Mouse (Mus musculus) embryonic facial prominence, embryonic 13.5 days (tissue): Measurements from ENCODE around the gene Thtpa. TPM values are rescaled to one million over a fixed set of nuclear protein-coding genes. Genes with fewer than 3 reads are reported as not detected.

Experiments used
- ATAC-seq: fragments of 200-750 bp; cut with Nextera tagmentation; 2 replicates; pipeline ENCODE4 v1.8.0; 2017; ENCODE audit warnings: low read depth; ENCODE audit not compliant: insufficient number of reproducible peaks, insufficient read depth, low FRiP score, low TSS enrichment
- H3K27ac ChIP-seq: fragments of 300-500 bp; sonication (generic); 2 replicates; pipeline ENCODE4 v1.5.1; 2015; ENCODE audit warnings: moderate library complexity, mild to moderate bottlenecking, inconsistent platforms
- H3K27me3 ChIP-seq: fragments of 300-500 bp; sonication (generic); 2 replicates; pipeline ENCODE4 v1.6.1; 2015; ENCODE audit warnings: mild to moderate bottlenecking, inconsistent platforms
- H3K36me3 ChIP-seq: fragments of 300-500 bp; sonication (generic); 2 replicates; pipeline ENCODE4 v1.6.1; 2015; ENCODE audit warnings: mild to moderate bottlenecking, inconsistent platforms
- H3K4me1 ChIP-seq: fragments of 300-500 bp; sonication (generic); 2 replicates; pipeline ENCODE4 v1.6.1; 2015; ENCODE audit warnings: inconsistent platforms
- H3K4me2 ChIP-seq: fragments of 300-500 bp; sonication (generic); 2 replicates; pipeline ENCODE4 v1.6.1; 2015; ENCODE audit warnings: moderate library complexity, mild to moderate bottlenecking, inconsistent platforms
- H3K4me3 ChIP-seq: fragments of 300-500 bp; sonication (generic); 2 replicates; pipeline ENCODE4 v1.5.1; 2015; ENCODE audit warnings: mild to moderate bottlenecking, inconsistent platforms
- H3K9ac ChIP-seq: fragments of 300-500 bp; sonication (generic); 2 replicates; pipeline ENCODE4 v1.6.1; 2015; ENCODE audit warnings: mild to moderate bottlenecking, inconsistent platforms
- H3K9me3 ChIP-seq: fragments of 300-500 bp; sonication (generic); 2 replicates; pipeline ENCODE4 v1.6.1; 2016; ENCODE audit warnings: inconsistent platforms
- WGBS: fragments of 180-500 bp; shearing (Covaris S2); methylation state at CpG from one replicate; pipeline ENCODE4 v1.1.7; 2015; ENCODE audit warnings: mixed read lengths; 5-methylcytosine and 5-hydroxymethylcytosine counted together
- polyA plus RNA-seq: library from polyadenylated mRNA; unstranded; fragments of >200 nt; fragmentation: Nextera tagmentation; extraction: Ambion mirVana; gene quantifications from 2 replicates; pipeline ENCODE4 v1.2.1, GENCODE M21; 2015

Thtpa gene
- polyA plus RNA-seq, 1 experiment from 2014 or later, result 21.9 TPM

GRCm38 (mm10) chr14:55078366-55078989 lies 16.1 kb upstream of the Thtpa start:
- H3K36me3 ChIP-seq, result peaks cover 10% of the 10 kb centered on the region
- ATAC-seq, result peak; percentile 43
- 4% methylated on average over 23 of the region's 23 CpGs for WGBS
- peak overlapping the region; percentile 9 for H3K4me3 ChIP-seq
- no peaks in the 10 kb centered on the region for H3K9me3 ChIP-seq
- H3K27me3 ChIP-seq, result peaks cover 9% of the 10 kb centered on the region
- peaks cover 25% of the 10 kb centered on the region for H3K4me1 ChIP-seq
- H3K27ac ChIP-seq, result peak overlapping the region; percentile 41
- H3K4me2 ChIP-seq, result peak overlapping the region; percentile 56
- H3K9ac ChIP-seq, result peak overlapping the region; percentile 61

GRCm38 (mm10) chr14:55079214-55079970 lies 15.2 kb upstream of the Thtpa start:
- H3K4me2 ChIP-seq, result peak overlapping the region; percentile 56
- H3K27ac ChIP-seq, result peak overlapping the region; percentile 41
- 0 out of 2 replicates have a peak, but pooled peaks cover 2% of the 10 kb centered on the region for H3K36me3 ChIP-seq
- WGBS, result 18% methylated on average over 8 of the region's 8 CpGs
- peaks cover 25% of the 10 kb centered on the region for H3K4me1 ChIP-seq
- peak; percentile 40; the same call in 1 of the 2 replicates for ATAC-seq
- peaks cover 9% of the 10 kb centered on the region for H3K27me3 ChIP-seq
- H3K9ac ChIP-seq, result peak overlapping the region; percentile 61; the same call in 1 of the 2 replicates
- no peaks in the 10 kb centered on the region for H3K9me3 ChIP-seq
- H3K4me3 ChIP-seq, result peak overlapping the region; percentile 9; the same call in 1 of the 2 replicates

- H3K4me1 ChIP-seq, result peaks cover 29% of the 10 kb centered on the region
- H3K4me3 ChIP-seq, result no peak overlapping the region
- no peak overlapping the region for H3K27ac ChIP-seq
- H3K9ac ChIP-seq, result no peak overlapping the region
- peaks cover 9% of the 10 kb centered on the region for H3K27me3 ChIP-seq
- no peaks in the 10 kb centered on the region for H3K36me3 ChIP-seq
- no peak for ATAC-seq
- no peak overlapping the region for H3K4me2 ChIP-seq
- H3K9me3 ChIP-seq, result no peaks in the 10 kb centered on the region
- WGBS, result 48% methylated on average over 5 of the region's 5 CpGs
Observed at GRCm38 (mm10) chr14:55081105-55081504, 13.5 kb upstream of the Thtpa start.

GRCm38 (mm10) chr14:55083481-55083880 lies 11.1 kb upstream of the Thtpa start:
- Histone ChIP-seq H3K9me3 (no peaks in the 10 kb centered on the region), H3K4me2 (no peak overlapping the region), H3K4me3 (no peak overlapping the region), H3K36me3 (no peaks in the 10 kb centered on the region), H3K27me3 (no peaks in the 10 kb centered on the region), H3K27ac (no peak overlapping the region), H3K9ac (no peak overlapping the region), H3K4me1 (peaks cover 17% of the 10 kb centered on the region)
- ATAC-seq, result no peak
- WGBS, result 63% methylated on average over 6 of the region's 6 CpGs

GRCm38 (mm10) chr14:55085324-55086008 lies 9.1 kb upstream of the Thtpa start:
- no peak for ATAC-seq
- Histone ChIP-seq H3K9ac (no peak overlapping the region), H3K4me3 (no peak overlapping the region), H3K9me3 (no peaks in the 10 kb centered on the region), H3K27me3 (no peaks in the 10 kb centered on the region), H3K27ac (no peak overlapping the region), H3K4me1 (peaks cover 4% of the 10 kb centered on the region; the same call in 1 of the 2 replicates), H3K4me2 (no peak overlapping the region), H3K36me3 (no peaks in the 10 kb centered on the region)
- 39% methylated on average over 9 of the region's 9 CpGs for WGBS

DNA sequence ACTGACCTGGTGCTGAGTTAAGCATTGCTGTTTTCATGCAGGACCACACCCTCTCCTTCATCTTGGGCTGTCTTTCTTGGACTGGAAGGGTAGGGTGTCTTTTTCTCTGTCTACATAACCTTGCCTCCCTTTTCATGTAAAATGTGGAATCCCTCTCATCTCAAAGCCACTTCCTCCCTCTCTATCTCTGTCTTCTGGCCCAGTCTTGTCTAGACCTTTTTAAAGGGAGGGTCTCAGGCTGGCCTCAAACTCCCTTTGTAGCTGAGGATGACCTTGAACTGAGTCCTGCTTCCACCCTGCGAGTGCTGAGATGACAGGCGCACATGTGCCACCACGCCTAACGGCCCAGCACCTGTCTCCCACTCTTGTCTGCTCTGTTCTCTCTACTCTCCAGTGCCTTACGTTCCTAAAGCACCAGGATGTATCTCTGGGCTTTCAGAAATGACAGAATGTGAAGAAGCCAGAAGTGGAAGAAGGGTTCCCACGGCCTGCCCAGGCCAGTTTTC lies 8.5 kb upstream of the Thtpa start:
- WGBS, result 85% methylated on average over 6 of the region's 6 CpGs

GRCm38 (mm10) chr14:55089199-55089947 lies 5.2 kb upstream of the Thtpa start:
- ATAC-seq, result no peak
- Histone ChIP-seq H3K9ac (no peak overlapping the region), H3K9me3 (no peaks in the 10 kb centered on the region), H3K27me3 (no peaks in the 10 kb centered on the region), H3K27ac (no peak overlapping the region), H3K36me3 (no peaks in the 10 kb centered on the region), H3K4me3 (no peak overlapping the region), H3K4me2 (no peak overlapping the region), H3K4me1 (peaks cover 18% of the 10 kb centered on the region)
- 63% methylated on average over 13 of the region's 13 CpGs for WGBS

More for the DNA sequence above, 8.5 kb upstream of the Thtpa start:
- Histone ChIP-seq H3K27me3 (no peaks in the 10 kb centered on the region), H3K9ac (no peak overlapping the region), H3K36me3 (no peaks in the 10 kb centered on the region), H3K27ac (no peak overlapping the region), H3K4me3 (no peak overlapping the region), H3K4me2 (no peak overlapping the region), H3K9me3 (no peaks in the 10 kb centered on the region), H3K4me1 (peaks cover 8% of the 10 kb centered on the region)
- ATAC-seq, result no peak

DNA sequence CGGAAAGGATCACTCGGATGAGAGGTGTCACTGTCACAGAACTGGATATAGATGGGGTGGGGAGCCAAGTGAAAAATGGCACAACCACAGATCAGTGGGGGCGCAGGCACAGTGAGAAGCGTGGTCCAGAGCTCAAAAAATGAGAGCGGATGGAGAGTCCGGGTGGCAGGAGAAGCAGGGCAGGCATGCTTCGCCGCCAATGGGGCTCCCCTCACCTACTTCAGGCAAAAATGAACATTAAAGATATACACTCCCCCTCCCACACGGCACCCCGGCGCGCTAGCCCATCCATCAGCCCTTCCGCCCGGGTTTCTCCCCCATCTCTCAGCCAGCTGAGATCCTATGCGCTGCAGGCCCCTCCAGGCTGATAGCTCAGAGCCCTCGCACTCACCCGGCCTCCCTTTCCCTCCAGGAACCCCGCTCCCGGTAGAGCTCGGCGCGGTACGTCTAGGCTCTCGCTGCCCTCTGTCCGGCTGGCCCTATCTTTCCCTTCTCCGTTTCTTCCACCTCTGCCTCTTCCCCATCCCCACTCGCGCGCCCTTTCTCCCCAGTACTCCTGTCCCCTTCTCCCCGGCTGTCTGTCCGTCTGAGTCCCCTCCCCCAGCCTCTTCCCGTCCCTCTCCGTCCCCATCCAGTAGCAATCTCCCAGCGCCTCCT lies 3.2 kb upstream of the Thtpa start:
- Histone ChIP-seq H3K27ac (peak overlapping the region; percentile 66; the same call in 1 of the 2 replicates), H3K4me2 (peak overlapping the region; percentile 78), H3K4me1 (peaks cover 24% of the 10 kb centered on the region), H3K9ac (peak overlapping the region; percentile 79), H3K9me3 (no peaks in the 10 kb centered on the region), H3K4me3 (peak overlapping the region; percentile 60), H3K27me3 (no peaks in the 10 kb centered on the region), H3K36me3 (no peaks in the 10 kb centered on the region)
- 3% methylated on average over 34 of the region's 34 CpGs for WGBS
- no peak for ATAC-seq

- peaks cover 32% of the 10 kb centered on the region for H3K4me1 ChIP-seq
- H3K36me3 ChIP-seq, result no peaks in the 10 kb centered on the region; the same call in 1 of the 2 replicates
- H3K4me3 ChIP-seq, result peak within 1 kb of the TSS; percentile 60
- no peaks in the 10 kb centered on the region for H3K27me3 ChIP-seq
- WGBS, result under 1% methylated on average over 33 of the region's 34 CpGs
- H3K9ac ChIP-seq, result peak within 1 kb of the TSS; percentile 79
- peak; percentile 88 for ATAC-seq
- H3K4me2 ChIP-seq, result peak within 1 kb of the TSS; percentile 78
- peak within 1 kb of the TSS; percentile 66 for H3K27ac ChIP-seq
- no peaks in the 10 kb centered on the region for H3K9me3 ChIP-seq
Observed at GRCm38 (mm10) chr14:55092011-55092577, 2.5 kb upstream of the Thtpa start, which contains the start of gene Zfhx2. Zfhx2 (minus strand) TSS chr14:55092324.

- Histone ChIP-seq H3K4me3 (no peak overlapping the region), H3K4me1 (peaks cover 34% of the 10 kb centered on the region), H3K27ac (no peak overlapping the region), H3K4me2 (peak overlapping the region; percentile 68), H3K36me3 (peaks cover 18% of the 10 kb centered on the region), H3K9ac (no peak overlapping the region), H3K27me3 (no peaks in the 10 kb centered on the region), H3K9me3 (no peaks in the 10 kb centered on the region)
- no peak for ATAC-seq
- WGBS, result 45% methylated on average over 6 of the region's 6 CpGs
Observed at GRCm38 (mm10) chr14:55093927-55094326, 657 bp upstream of the Thtpa start.
